ENCODE assay signal across 8 mouse cellular contexts in genomic region chr7:101974505-101974904, GRCm38 (mm10). TPM values are rescaled to one million over a fixed set of nuclear protein-coding genes. Genes with fewer than 3 reads are reported as not detected.
DNase-seq lines count a peak whose midpoint lies in the region; ATAC-seq lines count a peak whose summit lies in the region.

No protein-coding gene starts in this region.

- no peaks in the 10 kb centered on the region for H3K27me3 ChIP-seq in hindbrain, embryonic 12.5 days
- H3K27me3 ChIP-seq in hindbrain, embryonic 14.5 days (ENCODE audit: control insufficient read depth, insufficient read depth, low read length) = no peaks in the 10 kb centered on the region

- WGBS in hindbrain, embryonic 12.5 days = 54% methylated on average over 2 of the region's 2 CpGs
- whole genome bisulfite sequencing in hindbrain, embryonic 14.5 days = 79% methylated on average over 2 of the region's 2 CpGs

- no peak for ATAC-seq in hindbrain, embryonic 12.5 days (ENCODE audit: low FRiP score)
- ATAC-seq in hindbrain, embryonic 14.5 days (ENCODE audit: low FRiP score) = no peak

- H3K4me2 ChIP-seq in hindbrain, embryonic 12.5 days (replicated peaks) = no peak overlapping the region
- H3K4me2 ChIP-seq in hindbrain, embryonic 14.5 days (replicated peaks) = no peak overlapping the region

- no peaks in the 10 kb centered on the region for H3K9me3 ChIP-seq in hindbrain, embryonic 12.5 days (replicated peaks)
- H3K9me3 ChIP-seq in hindbrain, embryonic 14.5 days (ENCODE audit: control insufficient read depth, low read length) = no peaks in the 10 kb centered on the region

- H3K27ac ChIP-seq in hindbrain, embryonic 12.5 days = peak overlapping the region; percentile 36
- H3K27ac ChIP-seq in hindbrain, embryonic 14.5 days = no peak overlapping the region

- H3K36me3 ChIP-seq in hindbrain, embryonic 12.5 days = 0 out of 2 replicates have a peak, but pooled peaks cover 13% of the 10 kb centered on the region
- peaks cover 13% of the 10 kb centered on the region; the same call in 1 of the 2 replicates for H3K36me3 ChIP-seq in hindbrain, embryonic 14.5 days (replicated peaks; ENCODE audit: control insufficient read depth, insufficient read depth)

- intact Hi-C loops in heart, postnatal 25 days (cut with DNase I) = no loop called here

- H3K4me1 ChIP-seq in hindbrain, embryonic 12.5 days = peaks cover 26% of the 10 kb centered on the region
- peaks cover 20% of the 10 kb centered on the region for H3K4me1 ChIP-seq in hindbrain, embryonic 14.5 days (replicated peaks; ENCODE audit: control insufficient read depth, insufficient read depth, low read length)

- H3K9ac ChIP-seq in hindbrain, embryonic 12.5 days = no peak overlapping the region
- no peak overlapping the region for H3K9ac ChIP-seq in hindbrain, embryonic 14.5 days

- H3K4me3 ChIP-seq in hindbrain, embryonic 12.5 days = no peak overlapping the region
- H3K4me3 ChIP-seq in hindbrain, embryonic 14.5 days (replicated peaks; ENCODE audit: low read length) = no peak overlapping the region

- no peak for DNase-seq in hindbrain, embryonic 14.5 days (ENCODE audit: low spot score)
- DNase-seq in MN1 (ENCODE audit: low spot score) = peak; percentile 34
- peak; percentile 31 to 50 for DNase-seq in cerebellum, postnatal 36 days
- peak; percentile 52 for DNase-seq in heart, postnatal 25 days (ENCODE audit: low spot score)
- peak; percentile 32 to 60 for DNase-seq in urinary bladder, postnatal 36 days (ENCODE audit: low spot score in 2 of 2)
- DNase-seq in right cerebral cortex, postnatal 4 days = no peak
- DNase-seq in ovary, postnatal 36 days (ENCODE audit: low spot score) = no peak

RNA-seq across cellular contexts. Expression of gene Numa1, which starts 40.6 kb away (rescaled TPM):
- polyA plus RNA-seq in hindbrain, embryonic 12.5 days (2016; fragmentation: Nextera tagmentation; extraction: Ambion mirVana) = 99.2 and 100 TPM in 2 replicates
- polyA plus RNA-seq in hindbrain, embryonic 14.5 days (2014; fragmentation: Nextera tagmentation; extraction: Ambion mirVana) = 50.0 and 50.8 TPM in 2 replicates
- 10 to 100 TPM; 88.4 to 93.0 TPM for total RNA-seq in heart, postnatal 25 days (2021)

RNA-seq across cellular contexts. Expression of gene Lrrc51, which starts 40.8 kb away (rescaled TPM):
- 9.4 and 10.1 TPM in 2 replicates for polyA plus RNA-seq in hindbrain, embryonic 12.5 days (2016; fragmentation: Nextera tagmentation; extraction: Ambion mirVana)
- polyA plus RNA-seq in hindbrain, embryonic 14.5 days (2014; fragmentation: Nextera tagmentation; extraction: Ambion mirVana) = 12.5 and 15.2 TPM in 2 replicates
- total RNA-seq in heart, postnatal 25 days (2021) = 1 to 10 TPM; 3.3 to 4.1 TPM

RNA-seq across cellular contexts. Expression of gene Il18bp, which starts 44.0 kb away (rescaled TPM):
- polyA plus RNA-seq in hindbrain, embryonic 12.5 days (2016; fragmentation: Nextera tagmentation; extraction: Ambion mirVana) = 3.9 and 5.4 TPM in 2 replicates
- polyA plus RNA-seq in hindbrain, embryonic 14.5 days (2014; fragmentation: Nextera tagmentation; extraction: Ambion mirVana) = 3.0 and 3.5 TPM in 2 replicates
- total RNA-seq in heart, postnatal 25 days (2021) = 1 to 10 TPM; 6.5 to 6.8 TPM

Comparison
In these comparisons a context has a peak if more than half of its experiments do, and no peak if none do; other contexts are left out.
1. DNase-seq: peak in MN1 (single experiment), cerebellum, postnatal 36 days (2 of 2), heart, postnatal 25 days (single experiment) and urinary bladder, postnatal 36 days (2 of 2); none in hindbrain, embryonic 14.5 days (single experiment), right cerebral cortex, postnatal 4 days (single experiment) and ovary, postnatal 36 days (single experiment).